Mouse (Mus musculus): ENCODE measurements around the gene Ski. TPM values are rescaled to one million over a fixed set of nuclear protein-coding genes. Genes with fewer than 3 reads are reported as not detected.

Ski gene
- total and polyA plus RNA-seq, 2 experiments = 4.2 to 19.5 TPM

DNA sequence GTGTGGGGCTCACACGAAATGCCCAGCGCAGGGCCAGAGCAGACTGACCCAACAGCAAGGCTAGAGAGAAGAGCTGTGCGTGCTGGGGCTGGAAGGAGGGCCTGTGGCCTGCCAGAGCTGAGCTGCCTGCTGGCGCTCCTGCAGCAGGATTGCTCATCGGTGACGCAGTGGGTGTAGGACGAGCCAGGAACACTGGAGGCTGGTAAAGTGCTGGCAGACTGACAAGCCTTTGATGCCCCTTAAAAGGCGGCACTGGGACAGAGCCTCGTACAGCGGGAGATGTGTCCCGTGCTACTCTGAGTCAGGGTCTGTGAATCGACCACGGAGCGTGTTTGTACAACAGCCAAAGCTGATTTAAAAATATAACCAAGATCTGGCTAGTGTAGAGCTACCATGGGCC is 92.4 kb downstream of the Ski start:
- Histone ChIP-seq H3K4me1 (ENCODE audit: control insufficient read depth, insufficient read depth, low read length) (no peaks in the 10 kb centered on the region), H3K27me3 (ENCODE audit: control insufficient read depth, insufficient read depth, low read length) (no peaks in the 10 kb centered on the region), H3K36me3 (ENCODE audit: control insufficient read depth, insufficient read depth, low read length) (no peaks in the 10 kb centered on the region), H3K4me3 (ENCODE audit: insufficient read depth, low read depth, low read length) (no peak overlapping the region), H3K27ac (replicated peaks; ENCODE audit: insufficient read depth, low read depth, low read length) (no peak overlapping the region), H3K9ac (ENCODE audit: low read depth, low read length) (no peak overlapping the region), H3K79me2 (ENCODE audit: control insufficient read depth, insufficient read depth, low read length) (no peaks in the 10 kb centered on the region)
- no peak for DNase-seq (ENCODE audit: extremely low read depth, low read depth, low spot score)
- WGBS = 90% methylated on average over 14 of the region's 14 CpGs
- TF ChIP-seq CTCF (IDR thresholded peaks at IDR 0.05; ENCODE audit: low read depth, low read length) = no peak
- TF ChIP-seq POLR2A (IDR thresholded peaks at IDR 0.05; ENCODE audit: extremely low read depth, insufficient read depth, low read length) = no peak

- no peaks in the 10 kb centered on the region for H3K4me1 ChIP-seq (ENCODE audit: control insufficient read depth, insufficient read depth, low read length)
- H3K9ac ChIP-seq (ENCODE audit: low read depth, low read length) = no peak overlapping the region
- DNase-seq (ENCODE audit: extremely low read depth, low read depth, low spot score) = peak; percentile 39
- H3K27me3 ChIP-seq (ENCODE audit: control insufficient read depth, insufficient read depth, low read length) = no peaks in the 10 kb centered on the region
- no peaks in the 10 kb centered on the region for H3K79me2 ChIP-seq (ENCODE audit: control insufficient read depth, insufficient read depth, low read length)
- TF ChIP-seq POLR2A (IDR thresholded peaks at IDR 0.05; ENCODE audit: extremely low read depth, insufficient read depth, low read length) = no peak
- TF ChIP-seq CTCF (IDR thresholded peaks at IDR 0.05; ENCODE audit: low read depth, low read length) = peak; percentile 84
- 93% methylated on average over 10 of the region's 10 CpGs for WGBS
- no peak overlapping the region for H3K27ac ChIP-seq (replicated peaks; ENCODE audit: insufficient read depth, low read depth, low read length)
- H3K36me3 ChIP-seq (ENCODE audit: control insufficient read depth, insufficient read depth, low read length) = no peaks in the 10 kb centered on the region
- no peak overlapping the region for H3K4me3 ChIP-seq (ENCODE audit: insufficient read depth, low read depth, low read length)
Measured at GRCm38 (mm10) chr4:155129132-155129917, 93.1 kb downstream of the Ski start.

DNA sequence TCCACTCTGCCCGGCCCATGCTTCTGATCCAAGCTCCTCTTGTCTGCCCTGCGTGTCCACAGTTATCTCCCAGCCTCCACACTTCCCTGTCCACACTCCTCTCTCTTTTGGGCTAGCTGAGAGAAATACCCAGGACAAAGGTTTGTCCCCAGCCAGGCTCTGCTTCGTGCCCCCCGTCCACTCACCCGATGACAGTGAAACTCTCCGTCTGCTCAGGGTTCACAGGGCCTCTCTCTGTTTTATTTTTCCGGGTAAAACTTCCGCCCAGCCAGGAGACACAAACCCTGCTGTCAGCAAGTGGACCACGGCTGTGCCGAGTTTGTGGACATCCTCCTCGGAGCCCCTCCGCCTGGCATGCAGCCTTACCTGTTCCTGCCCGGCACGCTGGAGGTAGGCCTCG is 94.0 kb downstream of the Ski start:
- no peak overlapping the region for H3K9ac ChIP-seq (ENCODE audit: low read depth, low read length)
- no peaks in the 10 kb centered on the region for H3K4me1 ChIP-seq (ENCODE audit: control insufficient read depth, insufficient read depth, low read length)
- TF ChIP-seq POLR2A (IDR thresholded peaks at IDR 0.05; ENCODE audit: extremely low read depth, insufficient read depth, low read length) (no peak), CTCF (IDR thresholded peaks at IDR 0.05; ENCODE audit: low read depth, low read length) (no peak)
- H3K27me3 ChIP-seq (ENCODE audit: control insufficient read depth, insufficient read depth, low read length) = no peaks in the 10 kb centered on the region
- H3K36me3 ChIP-seq (ENCODE audit: control insufficient read depth, insufficient read depth, low read length) = no peaks in the 10 kb centered on the region
- WGBS = 92% methylated on average over 15 of the region's 15 CpGs
- H3K79me2 ChIP-seq (ENCODE audit: control insufficient read depth, insufficient read depth, low read length) = no peaks in the 10 kb centered on the region
- no peak overlapping the region for H3K4me3 ChIP-seq (ENCODE audit: insufficient read depth, low read depth, low read length)
- H3K27ac ChIP-seq (replicated peaks; ENCODE audit: insufficient read depth, low read depth, low read length) = no peak overlapping the region
- DNase-seq (ENCODE audit: extremely low read depth, low read depth, low spot score) = no peak

DNA sequence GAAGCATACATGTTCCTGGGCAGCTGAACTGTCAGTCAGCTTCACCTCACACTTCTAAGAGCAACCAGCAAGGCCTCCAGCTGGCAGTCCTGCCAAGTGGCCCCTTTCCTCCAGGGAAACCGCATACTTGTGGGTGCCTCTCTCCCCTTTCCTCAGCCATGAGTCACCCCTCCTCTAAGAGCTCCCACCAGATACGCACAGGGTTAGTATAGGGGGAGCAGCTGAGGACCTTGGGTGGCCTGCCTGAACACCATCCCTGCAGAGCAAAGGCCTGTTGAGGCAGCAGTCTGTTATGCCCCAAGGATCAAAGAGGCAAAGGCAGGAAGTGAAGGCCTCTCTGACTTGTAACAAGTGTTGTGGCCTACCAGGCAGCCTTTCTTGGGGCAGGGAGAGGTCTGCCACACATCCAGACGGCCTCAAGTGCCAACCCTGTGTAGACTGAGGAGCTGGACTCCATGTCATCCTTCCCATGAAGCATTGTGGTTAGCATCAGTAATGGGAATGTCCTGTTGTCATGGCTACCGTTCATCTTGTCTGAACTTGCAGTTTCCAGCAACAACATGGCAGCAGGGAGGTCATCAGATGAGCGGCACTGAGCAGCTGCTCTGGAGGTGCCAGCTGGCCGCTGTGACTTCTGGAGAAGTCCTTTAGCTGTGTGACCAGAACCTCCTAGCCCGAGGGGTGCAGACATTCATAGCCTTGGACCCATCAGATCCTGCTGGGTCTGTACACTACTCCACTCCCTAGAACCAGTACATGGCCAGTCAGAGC is 95.6 kb downstream of the Ski start:
- H3K27me3 ChIP-seq (ENCODE audit: control insufficient read depth, insufficient read depth, low read length) = no peaks in the 10 kb centered on the region
- H3K9ac ChIP-seq (ENCODE audit: low read depth, low read length) = no peak overlapping the region
- H3K4me3 ChIP-seq (ENCODE audit: insufficient read depth, low read depth, low read length) = no peak overlapping the region
- DNase-seq (ENCODE audit: extremely low read depth, low read depth, low spot score) = no peak
- H3K79me2 ChIP-seq (ENCODE audit: control insufficient read depth, insufficient read depth, low read length) = no peaks in the 10 kb centered on the region
- 89% methylated on average over 7 of the region's 7 CpGs for WGBS
- TF ChIP-seq POLR2A (IDR thresholded peaks at IDR 0.05; ENCODE audit: extremely low read depth, insufficient read depth, low read length) (no peak), CTCF (IDR thresholded peaks at IDR 0.05; ENCODE audit: low read depth, low read length) (no peak)
- peaks cover 4% of the 10 kb centered on the region for H3K4me1 ChIP-seq (ENCODE audit: control insufficient read depth, insufficient read depth, low read length)
- no peaks in the 10 kb centered on the region for H3K36me3 ChIP-seq (ENCODE audit: control insufficient read depth, insufficient read depth, low read length)
- no peak overlapping the region for H3K27ac ChIP-seq (replicated peaks; ENCODE audit: insufficient read depth, low read depth, low read length)

DNA sequence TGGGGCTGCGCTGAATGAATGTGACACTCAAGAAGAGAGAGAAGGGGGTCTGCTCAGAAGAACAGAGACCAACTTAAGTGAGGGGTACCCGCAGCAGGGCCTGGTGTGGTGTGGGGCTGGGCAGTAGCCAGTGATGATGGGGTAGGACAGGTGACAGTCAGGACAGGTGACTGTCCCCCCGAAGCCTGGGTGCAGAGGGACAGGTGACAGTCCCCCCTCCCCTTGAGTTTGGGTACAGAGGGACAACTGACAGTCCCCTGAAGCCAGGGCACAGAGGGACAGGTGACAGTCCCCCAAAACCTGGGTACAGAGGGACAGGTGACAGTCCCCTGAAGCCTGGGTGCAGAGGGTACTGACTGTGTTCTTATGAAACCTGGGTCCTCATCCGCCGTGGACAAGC is 96.2 kb downstream of the Ski start:
- 90% methylated on average over 5 of the region's 5 CpGs for WGBS
- no peak for TF ChIP-seq POLR2A (IDR thresholded peaks at IDR 0.05; ENCODE audit: extremely low read depth, insufficient read depth, low read length)
- no peak for TF ChIP-seq CTCF (IDR thresholded peaks at IDR 0.05; ENCODE audit: low read depth, low read length)
- no peak overlapping the region for H3K9ac ChIP-seq (ENCODE audit: low read depth, low read length)

More for the DNA sequence above, 96.2 kb downstream of the Ski start:
- Histone ChIP-seq H3K36me3 (ENCODE audit: control insufficient read depth, insufficient read depth, low read length) (no peaks in the 10 kb centered on the region), H3K27me3 (ENCODE audit: control insufficient read depth, insufficient read depth, low read length) (no peaks in the 10 kb centered on the region), H3K79me2 (ENCODE audit: control insufficient read depth, insufficient read depth, low read length) (no peaks in the 10 kb centered on the region), H3K4me1 (ENCODE audit: control insufficient read depth, insufficient read depth, low read length) (peaks cover 7% of the 10 kb centered on the region), H3K27ac (replicated peaks; ENCODE audit: insufficient read depth, low read depth, low read length) (no peak overlapping the region), H3K4me3 (ENCODE audit: insufficient read depth, low read depth, low read length) (no peak overlapping the region)
- DNase-seq (ENCODE audit: extremely low read depth, low read depth, low spot score) = no peak
